In the genomic region with DNA sequence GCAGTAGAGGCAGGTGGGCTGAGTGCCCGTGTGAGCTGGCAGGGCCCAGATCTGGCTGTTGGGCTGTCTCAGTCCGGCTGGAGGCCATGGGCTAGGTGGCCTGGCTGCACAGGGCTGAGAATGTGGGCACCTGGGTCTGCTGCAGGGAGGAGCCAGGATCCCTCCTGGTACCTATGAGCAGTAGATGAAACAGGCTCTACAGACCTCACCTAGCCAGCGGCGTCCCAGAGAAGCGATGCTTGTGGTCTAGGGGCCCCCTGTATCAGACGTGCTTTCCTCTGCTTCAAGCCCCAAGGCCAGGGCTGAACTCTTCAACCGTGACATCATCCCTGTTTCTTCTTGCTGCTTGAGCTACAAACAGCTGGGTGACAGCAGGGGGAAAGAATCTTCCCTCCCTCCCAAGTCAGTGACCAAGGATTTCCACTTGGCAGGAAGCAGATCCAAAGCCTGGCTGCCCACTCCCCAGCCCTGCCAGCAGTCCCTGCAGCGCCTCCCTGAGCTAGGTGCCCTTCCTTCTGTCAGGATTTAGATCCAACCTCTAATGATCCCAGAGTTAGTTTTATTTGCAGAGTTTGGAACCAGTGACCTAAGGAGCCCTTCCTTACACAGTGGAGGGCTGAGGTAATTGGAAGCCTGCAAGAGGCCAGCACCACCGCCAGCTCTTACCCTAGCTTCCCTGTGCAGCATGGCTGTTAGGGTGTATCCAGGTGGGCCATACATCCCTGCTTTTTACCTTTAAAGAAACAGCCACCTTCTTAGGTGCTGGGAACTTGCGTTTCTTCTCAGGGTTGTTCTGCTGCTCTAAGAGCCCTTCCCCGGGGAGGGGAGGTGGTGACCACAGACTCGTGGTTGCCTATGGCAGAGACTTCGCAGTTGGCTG, we compare ENCODE assay signal across 9 mouse cellular contexts.
DNase-seq lines count a peak whose midpoint lies in the region; ATAC-seq lines count a peak whose summit lies in the region.
"Had no signal": no experiment of that assay in that cellular context is flagged by ENCODE, and none has a peak within 500 bp of the region (broad histone marks: within the 10 kb centered on the region; RNA-seq: fewer than 3 reads in every experiment).

No protein-coding gene starts in this region.

- intact Hi-C loops in heart, postnatal 10 days (cut with DNase I): no loop called here

- ATAC-seq in kidney, embryonic 16.5 days (ENCODE audit: low FRiP score, low TSS enrichment): peak; percentile 64
- no peak for ATAC-seq in forebrain, embryonic 16.5 days

- H3K4me2 ChIP-seq in kidney, embryonic 16.5 days (replicated peaks; ENCODE audit: low read depth, low read length): no peak overlapping the region
- H3K4me2 ChIP-seq in forebrain, embryonic 16.5 days (ENCODE audit: low read length): no peak overlapping the region
- H3K4me2 ChIP-seq: neural tube, embryonic 13.5 days had no signal

- H3K9me3 ChIP-seq in kidney, embryonic 16.5 days (ENCODE audit: low read length): no peaks in the 10 kb centered on the region
- H3K9me3 ChIP-seq in forebrain, embryonic 16.5 days (ENCODE audit: control insufficient read depth, low read length): no peaks in the 10 kb centered on the region
- H3K9me3 ChIP-seq: neural tube, embryonic 13.5 days had no signal

- peaks cover 61% of the 10 kb centered on the region for H3K4me1 ChIP-seq in kidney, embryonic 16.5 days (ENCODE audit: insufficient read depth, low read length)
- peaks cover 3% of the 10 kb centered on the region; the same call in 1 of the 2 replicates for H3K4me1 ChIP-seq in forebrain, embryonic 16.5 days (replicated peaks; ENCODE audit: control insufficient read depth, insufficient read depth, low read length)

- no peaks in the 10 kb centered on the region for H3K27me3 ChIP-seq in kidney, embryonic 16.5 days (ENCODE audit: insufficient read depth, low read length)
- H3K27me3 ChIP-seq in forebrain, embryonic 16.5 days (replicated peaks; ENCODE audit: control insufficient read depth, insufficient read depth, low read length): no peaks in the 10 kb centered on the region
- H3K27me3 ChIP-seq: neural tube, embryonic 13.5 days had no signal

- H3K27ac ChIP-seq in kidney, embryonic 16.5 days (ENCODE audit: low read length): peak overlapping the region; percentile 85
- H3K27ac ChIP-seq in forebrain, embryonic 16.5 days (ENCODE audit: low read length): no peak overlapping the region
- H3K27ac ChIP-seq: neural tube, embryonic 13.5 days had no signal

- H3K9ac ChIP-seq in kidney, embryonic 16.5 days (replicated peaks; ENCODE audit: low read length): peak overlapping the region; percentile 19; the same call in 1 of the 2 replicates
- H3K9ac ChIP-seq in forebrain, embryonic 16.5 days (replicated peaks; ENCODE audit: low read depth, low read length): no peak overlapping the region
- H3K9ac ChIP-seq: neural tube, embryonic 13.5 days had no signal

- 29% methylated on average over 13 of the region's 13 CpGs for WGBS in kidney, embryonic 16.5 days
- WGBS in forebrain, embryonic 16.5 days: 75% methylated on average over 13 of the region's 13 CpGs

- H3K36me3 ChIP-seq in kidney, embryonic 16.5 days (ENCODE audit: insufficient read depth, low read length): 0 out of 2 replicates have a peak, but pooled peaks cover 3% of the 10 kb centered on the region
- H3K36me3 ChIP-seq in forebrain, embryonic 16.5 days (ENCODE audit: control insufficient read depth, insufficient read depth): no peaks in the 10 kb centered on the region

- H3K4me3 ChIP-seq in kidney, embryonic 16.5 days (ENCODE audit: low read length): no peak overlapping the region
- H3K4me3 ChIP-seq in forebrain, embryonic 16.5 days (replicated peaks; ENCODE audit: low read length): no peak overlapping the region
- H3K4me3 ChIP-seq: neural tube, embryonic 13.5 days had no signal

- DNase-seq in kidney, adult 18-20 months: no peak
- DNase-seq in cerebellum, postnatal 25 days: peak; percentile 63 to 67
- DNase-seq in heart, postnatal 10 days: peak; percentile 74 to 76
- peak; percentile 55 for DNase-seq in lung, postnatal 36 days
- DNase-seq in frontal cortex, postnatal 14 days (ENCODE audit: low spot score in 2 of 2): no peak
- DNase-seq in layer of hippocampus, postnatal 25 days (ENCODE audit: extremely low spot score in 1 of 2, low spot score in 1 of 2): no peak

Comparison
In these comparisons a context has a peak if more than half of its experiments do, and no peak if none do; other contexts are left out.
1. DNase-seq: peak in cerebellum, postnatal 25 days (2 of 2), heart, postnatal 10 days (2 of 2) and lung, postnatal 36 days (single experiment); none in kidney, adult 18-20 months (single experiment), frontal cortex, postnatal 14 days (0 of 2) and layer of hippocampus, postnatal 25 days (0 of 2).